Mouse (Mus musculus) lung, adult 2 months (tissue): Measurements from ENCODE around the gene Lcor.

ENCODE experiments used
- CTCF ChIP-seq: fragments of 200-500 bp; IDR thresholded peaks from 2 replicates; pipeline ENCODE4 v1.5.1; 2011; ENCODE audit warnings: mild to moderate bottlenecking, low read length, control low read depth; ENCODE audit not compliant: insufficient read depth
- POLR2A ChIP-seq: fragments of 200-500 bp; IDR thresholded peaks from 2 replicates; pipeline ENCODE4 v1.6.1; 2011; ENCODE audit warnings: low read depth, mild to moderate bottlenecking, control low read depth, low read length, borderline replicate concordance; ENCODE audit errors: extremely low read depth

- no peak for TF ChIP-seq POLR2A
- TF ChIP-seq CTCF: no peak
Observed at GRCm38 (mm10) chr19:41449415-41450075, 32.9 kb upstream of the Lcor start.
